Mouse (Mus musculus): Measurements from ENCODE around the gene Gm3435. TPM values are rescaled to one million over a fixed set of nuclear protein-coding genes. Genes with fewer than 3 reads are reported as not detected.
"Not testable (repeated sequence)": the region's sequence is repeated elsewhere in the genome, so short reads cannot be mapped to it uniquely, and the experiment has no call there.

Gene Gm3435
- polyA plus RNA-seq, 2 experiments from 2014 or later = 9.3 to 14.1 TPM

DNA sequence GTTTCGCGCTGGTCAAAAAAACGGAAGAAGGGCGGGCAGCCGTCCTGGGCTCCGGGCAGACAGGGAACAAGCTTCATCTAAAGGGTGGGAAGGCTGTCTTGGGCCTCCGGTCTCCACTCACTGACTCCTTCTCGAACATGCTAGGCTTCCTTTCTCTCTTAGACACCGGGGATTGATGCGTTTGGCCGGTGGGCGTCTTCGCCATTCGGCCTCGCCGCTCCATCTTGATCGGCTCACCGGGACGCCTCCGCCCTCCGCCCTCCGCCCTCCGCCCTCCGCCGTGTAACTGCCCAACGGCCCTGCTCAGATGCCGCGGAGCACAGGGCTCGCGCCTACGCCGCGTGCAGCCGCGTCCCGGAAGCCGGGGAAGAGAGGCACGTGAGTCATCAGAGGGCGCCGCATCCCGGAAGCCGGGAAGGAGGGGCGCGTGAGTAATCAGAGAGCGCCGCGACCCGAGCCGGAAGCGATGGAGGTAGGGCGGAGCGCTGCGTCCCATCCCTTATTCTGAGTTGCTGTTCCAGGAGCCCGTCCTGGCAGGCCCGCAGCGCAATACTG, 31.3 kb downstream of the Gm3435 start, which contains the start of the genes Ermard, Tcte3 and Gm3448:
Ermard (plus strand) TSS at position 34 of the 555 bp plus-strand sequence.
Tcte3 (minus strand) TSS at position 314 of the 555 bp plus-strand sequence.
Gm3448 (minus strand) TSS at position 363 of the 555 bp plus-strand sequence.
- peak; percentile 95 for ATAC-seq

DNA sequence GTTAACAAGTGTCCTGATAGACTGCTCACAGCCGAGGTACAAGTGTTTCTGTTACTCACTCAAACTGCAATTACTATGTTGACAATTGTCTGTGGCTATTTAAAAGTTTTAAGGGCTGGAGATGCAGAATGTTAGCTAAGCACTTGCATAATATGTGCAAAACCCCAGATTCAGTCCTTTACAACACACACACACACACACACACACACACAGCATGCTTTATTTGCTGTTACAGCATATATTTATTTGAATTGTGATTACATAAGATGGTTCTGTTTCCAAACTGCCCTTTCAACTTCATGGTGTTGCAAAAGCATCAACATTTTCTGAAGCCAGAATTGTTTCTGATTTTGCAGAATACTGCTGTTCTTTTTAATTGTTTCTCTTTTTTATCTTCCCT, 40.4 kb downstream of the Gm3435 start:
- ATAC-seq = not testable (repeated sequence)

DNA sequence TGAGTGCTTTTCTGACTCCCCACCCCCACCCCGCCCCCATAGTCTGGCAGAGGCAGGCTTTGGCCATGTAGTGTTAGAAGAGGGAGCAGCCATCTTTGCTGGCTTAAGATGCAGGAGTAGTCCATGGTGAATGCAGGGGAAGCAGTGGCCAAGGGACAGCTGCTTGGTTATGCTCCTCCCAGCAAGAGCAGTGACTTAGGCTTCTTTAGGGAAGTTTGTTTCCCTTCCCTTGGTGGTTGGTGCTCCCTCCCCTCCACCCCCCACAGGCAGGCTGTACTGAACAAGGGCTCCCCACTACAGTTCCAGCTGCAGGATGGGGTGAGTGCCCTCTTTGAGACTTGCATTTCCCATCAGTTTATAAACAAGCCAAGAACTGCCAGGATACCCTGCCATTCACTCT, 42.8 kb downstream of the Gm3435 start:
- not testable (repeated sequence) for ATAC-seq

DNA sequence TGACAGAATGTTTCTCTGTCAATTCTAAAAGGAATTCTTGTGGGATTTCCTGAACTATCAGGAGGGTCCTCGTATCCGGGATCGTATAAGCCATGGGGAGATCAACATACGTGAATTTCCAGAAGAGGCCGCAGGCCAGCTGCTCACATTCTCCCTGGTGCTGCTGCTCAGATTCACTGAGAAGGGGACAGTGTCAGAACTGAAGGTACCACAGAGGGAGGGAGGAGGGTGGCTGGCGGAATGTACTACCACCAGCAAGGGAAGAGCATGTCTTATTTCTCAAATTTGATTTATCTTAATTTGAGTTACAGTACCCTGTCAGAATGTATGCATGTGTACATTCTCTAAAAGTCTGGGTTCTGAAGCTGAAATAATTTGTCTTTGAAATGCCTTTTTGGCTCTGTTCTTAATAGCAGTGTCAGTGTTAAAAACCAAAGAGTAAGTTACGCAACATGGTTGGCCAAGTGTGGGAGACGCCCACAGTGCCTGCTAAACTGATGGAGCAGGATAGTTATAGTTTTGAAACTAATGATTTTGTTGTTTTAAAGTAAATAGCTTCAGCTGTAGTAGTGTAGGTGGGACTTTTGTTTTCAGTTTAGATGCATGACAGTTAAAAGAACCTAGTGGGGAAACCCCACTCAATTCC, 43.3 kb downstream of the Gm3435 start:
- not testable (repeated sequence) for ATAC-seq

DNA sequence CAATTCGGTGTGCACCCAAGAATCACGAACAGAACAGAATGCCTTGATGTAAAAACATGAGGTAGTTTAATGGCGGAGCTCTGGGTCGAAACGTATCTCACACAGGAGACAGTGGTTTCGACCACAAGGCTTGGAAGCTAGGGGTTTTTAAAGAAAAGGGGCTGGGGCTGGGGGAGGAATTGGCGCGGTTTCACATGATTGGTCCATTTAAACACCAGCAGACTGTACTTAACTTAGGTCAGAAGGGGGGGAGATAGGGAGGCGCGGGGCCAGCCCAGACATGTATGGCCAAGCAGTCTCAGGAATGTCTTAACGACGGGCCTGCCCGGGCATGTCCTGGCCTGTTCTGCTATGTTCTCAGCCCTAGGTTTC, 43.8 kb downstream of the Gm3435 start:
- ATAC-seq = not testable (repeated sequence)

DNA sequence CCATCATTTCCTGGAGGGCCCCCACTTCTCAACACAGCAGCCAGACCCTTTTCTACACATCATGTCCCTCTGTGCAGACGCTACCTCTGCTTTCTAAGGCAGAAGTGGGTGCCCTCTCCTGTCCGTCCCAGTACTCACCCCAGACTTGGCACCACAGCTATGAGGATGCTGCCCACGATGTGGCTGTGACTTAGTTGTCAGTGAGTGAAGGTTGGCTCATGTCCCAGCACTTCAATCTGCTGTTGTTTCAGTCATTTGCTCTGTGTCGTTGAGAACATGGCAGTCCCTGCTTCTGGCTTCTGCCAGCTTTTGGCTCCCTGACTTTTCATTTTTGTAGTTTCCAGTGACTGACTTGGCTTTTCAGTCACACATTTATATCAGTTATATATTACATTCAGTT, 45.9 kb downstream of the Gm3435 start:
- no peak for ATAC-seq

DNA sequence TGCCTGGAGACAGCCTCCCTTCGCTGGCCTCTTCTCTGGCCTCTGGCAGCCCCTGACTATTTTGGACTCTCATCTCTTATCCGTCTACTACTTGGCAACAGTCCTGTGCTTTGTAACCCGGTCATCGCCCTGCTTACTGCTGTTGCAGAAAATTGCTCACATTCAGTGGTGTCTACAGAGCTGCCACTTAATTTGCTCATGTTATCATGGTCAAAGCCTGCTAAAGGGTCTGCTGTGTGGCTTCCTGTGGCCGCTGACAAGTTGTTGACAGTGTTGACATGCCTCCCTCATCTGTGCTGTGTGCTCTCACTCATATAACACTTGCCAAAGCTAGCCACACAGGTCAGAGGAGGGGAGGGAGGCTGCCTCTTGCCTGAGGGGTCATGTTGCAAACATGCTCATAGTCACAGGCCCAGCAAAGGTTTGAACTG, 48.2 kb downstream of the Gm3435 start:
- no peak for ATAC-seq

DNA sequence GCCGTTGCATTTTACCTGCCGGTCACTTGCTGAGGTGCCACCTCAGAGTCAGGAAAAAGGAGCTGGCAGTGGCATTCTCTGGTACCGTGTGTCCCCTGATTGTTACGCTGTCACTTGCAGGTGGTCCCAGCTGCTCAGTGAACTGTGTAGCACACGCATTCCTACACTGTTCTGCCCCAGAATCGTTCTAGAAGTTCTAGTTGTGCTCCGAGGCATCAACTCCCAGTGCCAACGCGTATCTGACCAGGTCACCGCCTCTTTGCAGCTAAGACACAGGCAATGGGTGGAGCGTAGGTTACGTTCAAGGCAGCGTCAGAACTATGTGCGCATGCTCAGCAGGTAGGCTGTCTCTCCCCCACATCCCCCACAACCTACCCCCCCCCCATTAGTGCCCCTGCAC, 49.7 kb downstream of the Gm3435 start:
- no peak for ATAC-seq

DNA sequence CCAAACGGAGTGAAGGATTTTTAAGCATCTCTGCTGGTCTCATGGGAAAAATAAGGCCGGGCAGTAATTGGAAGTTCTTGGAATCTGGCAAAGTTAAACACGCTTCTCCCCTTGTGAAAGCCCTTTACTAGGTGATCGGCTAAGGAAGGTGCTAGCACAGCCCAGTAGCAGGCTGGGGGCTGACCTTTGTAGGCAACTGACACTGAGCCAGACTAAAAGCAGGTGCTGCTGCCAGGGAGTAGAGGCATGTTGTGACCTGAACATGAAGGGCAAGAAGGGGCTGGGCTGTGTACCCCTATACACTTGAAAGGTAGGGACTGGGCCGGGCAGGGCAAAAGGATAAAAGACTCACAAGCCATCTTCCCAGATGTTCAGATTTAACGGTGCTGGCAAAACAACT, 50.4 kb downstream of the Gm3435 start:
- no peak for ATAC-seq

DNA sequence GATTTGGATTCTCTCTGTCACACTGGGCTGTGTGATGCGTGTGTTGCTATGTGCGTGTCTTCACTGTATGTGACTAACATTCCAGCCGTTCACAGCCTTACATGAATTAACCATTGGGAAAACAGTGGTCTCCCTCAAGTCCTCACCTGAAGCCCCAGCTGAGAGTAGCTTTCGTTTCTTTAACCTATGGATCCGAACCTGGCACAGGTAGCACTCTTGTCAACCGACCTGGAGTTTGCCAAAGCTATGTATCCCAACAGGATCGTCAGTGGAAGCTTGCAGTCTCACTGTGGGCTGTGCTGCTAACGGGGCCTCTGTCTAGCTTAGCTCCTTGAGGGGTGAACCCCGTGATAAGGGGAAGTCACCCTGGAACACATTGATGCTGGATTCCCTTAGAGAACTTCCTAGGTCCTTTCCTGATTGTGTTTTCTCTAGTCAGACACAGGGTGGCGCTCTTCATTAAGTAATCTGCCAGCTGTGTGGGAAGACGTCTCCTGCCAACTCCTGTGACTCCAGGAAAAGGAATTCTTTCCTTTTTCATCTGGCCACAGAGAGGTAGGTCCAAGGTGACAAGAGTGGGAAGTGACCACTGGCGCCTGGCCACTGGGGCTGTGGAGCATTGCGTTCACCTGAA, 55.5 kb downstream of the Gm3435 start:
- ATAC-seq = no peak

DNA sequence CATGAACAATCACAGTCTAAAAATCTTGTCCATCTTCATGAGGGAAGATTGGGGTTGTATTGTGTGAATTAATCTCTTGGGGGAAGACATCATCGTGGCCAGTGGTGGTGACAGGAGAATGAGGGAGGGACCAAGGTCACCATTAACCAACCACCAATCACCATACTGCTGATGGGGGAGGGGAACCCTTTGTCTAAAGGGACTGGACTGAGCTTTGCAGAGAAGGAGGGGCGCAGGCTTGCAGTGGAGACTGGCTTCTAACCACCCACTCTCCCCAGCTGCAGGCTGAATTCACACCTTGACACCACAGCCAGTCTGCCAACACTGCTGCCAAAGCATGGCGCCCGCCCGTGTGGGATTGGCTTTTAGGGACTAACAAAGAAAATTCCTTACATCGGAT, 56.1 kb downstream of the Gm3435 start:
- ATAC-seq = no peak

DNA sequence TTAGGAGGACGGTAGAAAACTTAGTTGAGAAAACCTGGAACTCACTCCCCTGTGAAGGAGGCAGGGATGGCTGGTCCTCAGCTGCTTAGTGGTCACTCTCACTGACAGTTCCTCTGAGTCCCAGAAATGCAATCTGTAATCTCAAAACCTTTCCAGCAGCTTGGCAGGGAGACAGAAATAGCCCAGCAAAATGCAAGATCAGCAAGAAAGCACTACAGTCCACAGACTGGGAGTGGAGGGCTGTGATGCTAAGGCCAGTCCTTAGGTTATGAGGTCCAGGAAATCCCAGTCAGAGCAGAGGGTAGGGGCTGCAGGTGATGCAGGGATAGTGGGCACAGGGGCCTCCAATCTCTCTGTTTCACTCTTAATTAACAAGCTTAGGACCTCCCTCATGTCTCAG, 56.9 kb downstream of the Gm3435 start:
- ATAC-seq = no peak

DNA sequence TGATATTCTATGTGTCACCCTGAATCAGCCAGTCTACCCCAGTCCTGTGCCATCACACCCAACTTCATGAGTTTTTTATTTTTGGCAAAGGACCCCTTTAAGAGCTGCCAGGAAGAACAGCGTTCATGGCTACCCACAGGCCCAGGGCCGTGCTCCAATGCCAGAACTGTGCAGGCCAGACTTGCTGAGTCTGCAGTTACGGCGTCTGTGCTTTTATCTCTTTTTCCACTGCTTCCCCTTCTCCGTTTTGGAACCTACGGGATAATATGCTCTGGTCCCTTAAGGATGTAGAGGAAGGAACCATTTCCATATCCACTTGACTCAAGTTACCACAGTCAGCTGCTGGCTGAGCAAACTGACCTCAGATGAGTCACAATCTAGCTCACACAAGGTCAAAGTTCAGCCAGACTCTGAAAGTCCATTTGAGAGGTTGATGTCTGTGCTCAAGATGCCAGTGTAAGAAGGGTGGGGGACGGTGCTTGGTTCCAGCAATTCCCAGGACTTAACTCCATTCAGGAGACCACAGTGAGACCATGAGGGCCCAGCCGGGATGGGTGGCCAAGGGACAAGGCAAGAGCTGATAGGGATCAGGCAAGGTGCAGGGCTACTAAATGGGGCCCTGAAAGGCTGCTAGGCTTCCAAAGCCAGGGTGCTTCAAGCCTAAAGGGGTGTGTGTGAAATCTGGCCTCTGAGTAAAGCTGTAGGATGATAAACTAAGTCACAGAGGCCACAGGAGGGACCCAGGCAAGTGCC, 58.2 kb downstream of the Gm3435 start:
- ATAC-seq = no peak

DNA sequence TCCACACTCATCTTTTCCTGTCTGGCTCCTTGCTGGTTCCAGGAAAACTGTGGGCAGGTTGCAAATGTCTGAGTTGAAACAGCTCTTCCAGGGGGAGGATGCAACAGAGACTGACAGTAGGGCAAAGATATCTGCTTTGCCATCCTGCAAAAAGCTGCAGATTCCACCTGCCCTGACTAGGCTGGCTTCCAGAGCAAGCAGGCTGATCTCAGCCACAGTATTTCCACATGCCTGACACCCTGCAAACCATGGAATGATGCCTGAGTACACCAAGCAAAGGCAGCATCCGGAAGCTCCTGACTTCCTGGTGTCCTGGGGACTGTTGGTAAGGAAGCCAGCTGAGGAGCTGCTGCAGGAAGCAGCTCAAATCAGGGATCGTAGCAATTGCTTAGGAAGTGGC, 59.1 kb downstream of the Gm3435 start:
- no peak for ATAC-seq

Other genes with a start within 250 kb of the Gm3435 start
- 1 to 10 TPM in 1 of 2 experiments, not detected in 1; 1.9 TPM for gene Wdr27, start 67.0 kb upstream of the Gm3435 start, polyA plus RNA-seq (2017; shearing (Covaris generic))
- 10 to 100 TPM; 16.1 to 17.9 TPM for gene 1600012H06Rik, start 67.0 kb upstream of the Gm3435 start, polyA plus RNA-seq (2017; shearing (Covaris generic))
- gene Phf10, start 48.9 kb upstream of the Gm3435 start, polyA plus RNA-seq (2017; shearing (Covaris generic)) = 10 to 100 TPM in 1 of 2 experiments, 1 to 10 TPM in 1; 7.3 to 12.7 TPM
- 10 to 100 TPM; 19.6 to 31.8 TPM for gene 9030025P20Rik, start 31.7 kb upstream of the Gm3435 start, polyA plus RNA-seq (2017; shearing (Covaris generic))
- gene Gm3417, start 31.4 kb upstream of the Gm3435 start, polyA plus RNA-seq (2017; shearing (Covaris generic)) = not detected
- gene Ermard, start 31.0 kb downstream of the Gm3435 start, polyA plus RNA-seq (2017; shearing (Covaris generic)) = 100 to 1,000 TPM; 128 to 152 TPM
- gene Tcte3, start 31.3 kb downstream of the Gm3435 start, polyA plus RNA-seq (2017; shearing (Covaris generic)) = 1 to 10 TPM; 3.0 to 3.9 TPM
- 1 to 10 TPM; 1.1 to 2.0 TPM for gene Gm3448, start 31.4 kb downstream of the Gm3435 start, polyA plus RNA-seq (2017; shearing (Covaris generic))

Measured in CD4-positive, CD25-positive, alpha-beta regulatory T cell, adult 4 months (primary cell).